Mouse (Mus musculus) MEL (cell line): ENCODE measurements at regions not wholly inside any gene's neighbourhood (a gene's known extent, or its start where the extent isn't known, plus 50 kb on each side); places are given as distances from the start of the nearest gene placed in this dataset.
"Not testable (repeated sequence)": the region's sequence is repeated elsewhere in the genome, so short reads cannot be mapped to it uniquely, and the experiment has no call there.

ENCODE experiments used
- DNase-seq: peaks from one replicate; pipeline ENCODE4 v3.0.0; 2011; ENCODE audit warnings: low read depth, low spot score
- H3K27ac ChIP-seq: 2 replicates; pipeline ENCODE4 v1.5.1; 2012; ENCODE audit warnings: low read depth, mild to moderate bottlenecking, control low read depth, low read length, moderate library complexity; ENCODE audit not compliant: control insufficient read depth
- H3K27me3 ChIP-seq, 2 experiments: fragments of 150-350 bp in 1 of 2; sonication (generic) in 1 of 2; 2 replicates each; pipeline ENCODE4 v1.6.1; 2012; ENCODE audit warnings: low read length in 2 of 2, mild to moderate bottlenecking in 2 of 2, improper control_type of control experiment in 1 of 2, moderate library complexity in 1 of 2; ENCODE audit not compliant: insufficient read depth in 2 of 2, control insufficient read depth in 1 of 2
- H3K36me3 ChIP-seq, 2 experiments: 2 replicates each; pipeline ENCODE4 v1.6.1; 2012 to 2014; ENCODE audit warnings: low read length in 2 of 2, improper control_type of control experiment in 1 of 2, inconsistent platforms in 1 of 2, mild to moderate bottlenecking in 1 of 2; ENCODE audit not compliant: insufficient read depth in 2 of 2, control insufficient read depth in 1 of 2
- H3K4me1 ChIP-seq, 2 experiments: fragments of 150-350 bp in 1 of 2; sonication (generic) in 1 of 2; 2 replicates each; pipeline ENCODE4 v1.6.1; 2012; ENCODE audit warnings: low read length in 2 of 2, improper control_type of control experiment in 1 of 2, mild to moderate bottlenecking in 1 of 2; ENCODE audit not compliant: insufficient read depth in 2 of 2, control insufficient read depth in 1 of 2
- H3K4me3 ChIP-seq, 2 experiments: fragments of 150-350 bp in 1 of 2; sonication (generic) in 1 of 2; 2 replicates each; pipeline ENCODE4 v1.5.1; 2012; ENCODE audit warnings: low read depth in 2 of 2, low read length in 2 of 2, mild to moderate bottlenecking in 2 of 2, moderate library complexity in 2 of 2, control low read depth in 1 of 2, improper control_type of control experiment in 1 of 2; ENCODE audit not compliant: control insufficient read depth in 1 of 2, insufficient read depth in 1 of 2
- H3K79me2 ChIP-seq: 2 replicates; pipeline ENCODE4 v1.6.1; 2012; ENCODE audit warnings: mild to moderate bottlenecking, low read length, moderate library complexity; ENCODE audit not compliant: control insufficient read depth, poor library complexity, insufficient read depth
- H3K9ac ChIP-seq: 2 replicates; pipeline ENCODE4 v1.6.1; 2012; ENCODE audit warnings: low read depth, mild to moderate bottlenecking, control low read depth, low read length, moderate library complexity; ENCODE audit not compliant: control insufficient read depth, poor library complexity, severe bottlenecking
- H3K9me3 ChIP-seq: fragments of 150-350 bp; sonication (generic); replicated peaks from 2 replicates; pipeline ENCODE4 v1.6.1; 2012; ENCODE audit warnings: mild to moderate bottlenecking, low read length, improper control_type of control experiment, moderate library complexity; ENCODE audit not compliant: insufficient read depth
- CHD2 ChIP-seq: IDR thresholded peaks from 2 replicates; pipeline ENCODE4 v1.6.1; 2011; ENCODE audit warnings: low read length, improper control_type of control experiment
- GATA1 ChIP-seq: IDR thresholded peaks from 2 replicates; pipeline ENCODE4 v1.6.1; 2011; ENCODE audit warnings: low read depth, low read length, improper control_type of control experiment
- HCFC1 ChIP-seq: IDR thresholded peaks from 2 replicates; pipeline ENCODE4 v1.6.1; 2012; ENCODE audit warnings: low read depth, mild to moderate bottlenecking, inconsistent platforms, low read length, improper control_type of control experiment, moderate library complexity
- MAZ ChIP-seq: IDR thresholded peaks from 2 replicates; pipeline ENCODE4 v1.6.1; 2012; ENCODE audit warnings: low read depth, mild to moderate bottlenecking, inconsistent platforms, low read length, improper control_type of control experiment
- MXI1 ChIP-seq: IDR thresholded peaks from 2 replicates; pipeline ENCODE4 v1.6.1; 2011; ENCODE audit warnings: mild to moderate bottlenecking, low read depth, low read length, improper control_type of control experiment
- MYB ChIP-seq: IDR thresholded peaks from 2 replicates; pipeline ENCODE4 v1.6.1; 2011; ENCODE audit warnings: mild to moderate bottlenecking, low read depth, low read length, improper control_type of control experiment
- POLR2AphosphoS5 ChIP-seq: IDR thresholded peaks from 2 replicates; pipeline ENCODE4 v1.6.1; 2012; ENCODE audit warnings: low read depth, borderline replicate concordance, mild to moderate bottlenecking, inconsistent platforms, low read length, moderate library complexity, mixed read lengths
- SMC3 ChIP-seq: IDR thresholded peaks from 2 replicates; pipeline ENCODE4 v1.6.1; 2011; ENCODE audit warnings: low read depth, low read length, improper control_type of control experiment
- TCF12 ChIP-seq: IDR thresholded peaks from 2 replicates; pipeline ENCODE4 v1.6.1; 2014; ENCODE audit warnings: low read depth, mild to moderate bottlenecking, inconsistent platforms, low read length, improper control_type of control experiment, moderate library complexity
- UBTF ChIP-seq: IDR thresholded peaks from 2 replicates; pipeline ENCODE4 v1.6.1; 2012; ENCODE audit warnings: low read depth, mild to moderate bottlenecking, inconsistent platforms, low read length, improper control_type of control experiment, moderate library complexity, borderline replicate concordance; ENCODE audit not compliant: insufficient read depth
- USF1 ChIP-seq: IDR thresholded peaks from 2 replicates; pipeline ENCODE4 v1.6.1; 2014; ENCODE audit warnings: low read depth, mild to moderate bottlenecking, inconsistent platforms, low read length, improper control_type of control experiment, moderate library complexity
- ZNF384 ChIP-seq: IDR thresholded peaks from 2 replicates; pipeline ENCODE4 v1.6.1; 2012; ENCODE audit warnings: low read depth, mild to moderate bottlenecking, inconsistent platforms, low read length, improper control_type of control experiment

DNA sequence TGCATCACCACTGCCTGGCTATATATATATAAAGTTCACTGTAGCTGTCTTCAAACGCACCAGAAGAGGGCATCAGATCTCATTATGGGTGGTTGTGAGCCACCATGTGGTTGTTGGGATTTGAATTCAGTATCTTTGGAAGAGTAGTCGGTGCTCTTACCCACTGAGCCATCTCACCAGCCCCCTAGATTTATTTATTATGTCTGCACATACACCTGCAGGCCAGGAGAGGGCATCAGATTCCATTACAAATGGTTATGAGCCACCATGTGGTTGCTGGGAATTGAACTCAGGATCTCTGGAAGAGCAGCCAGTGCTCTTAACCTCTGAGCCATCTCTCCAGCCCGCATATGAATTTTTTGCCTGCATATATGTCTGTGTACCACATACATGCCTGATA, 120.4 kb upstream of the Haao start:
- H3K79me2 ChIP-seq, H3K9me3 ChIP-seq, H3K36me3 ChIP-seq, H3K27me3 ChIP-seq, H3K9ac ChIP-seq, H3K27ac ChIP-seq, H3K4me3 ChIP-seq, H3K4me1 ChIP-seq: not testable (repeated sequence)
- 0 out of 2 replicates have a peak, but pooled peaks have one; percentile 4 for TF ChIP-seq SMC3
- peak; percentile 51 for TF ChIP-seq ZNF384
- DNase-seq = peak; percentile 41

DNA sequence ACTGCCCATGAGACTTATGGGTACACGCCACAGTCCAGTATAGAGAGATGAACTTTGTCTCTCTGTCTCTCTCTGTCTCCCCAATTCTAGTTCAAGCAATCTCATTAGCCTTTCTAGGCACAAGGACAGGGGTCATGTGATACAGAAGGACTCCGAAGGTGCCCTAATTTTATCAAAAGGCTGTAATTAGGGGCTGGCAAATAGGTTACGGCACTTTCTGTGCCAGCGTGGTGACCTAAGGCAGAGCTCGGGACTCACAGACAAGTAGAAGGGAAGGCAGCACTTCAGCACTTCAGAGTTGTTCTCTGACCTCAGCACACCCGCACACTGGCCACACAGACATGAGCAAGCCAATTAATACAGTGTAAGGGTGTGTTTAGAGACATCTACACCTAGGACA, 119.2 kb upstream of the Haao start:
- Histone ChIP-seq H3K36me3 (peaks cover 0 to 11% of the 10 kb centered on the region in 2 experiments; a peak in 2 of 4 replicates), H3K27ac (no peak overlapping the region), H3K4me3 (no peak overlapping the region), H3K79me2 (no peaks in the 10 kb centered on the region), H3K27me3 (no peaks in the 10 kb centered on the region)
- TF ChIP-seq POLR2AphosphoS5 (no peak), TCF12 (no peak), ZNF384 (no peak), USF1 (no peak), GATA1 (no peak), MYB (no peak)
- TF ChIP-seq, all 39 proteins: peak for 0
- DNase-seq = no peak
- Histone ChIP-seq H3K4me1 (peaks cover 13 to 16% of the 10 kb centered on the region in 2 experiments), H3K9ac (no peak overlapping the region), H3K9me3 (no peaks in the 10 kb centered on the region)

DNA sequence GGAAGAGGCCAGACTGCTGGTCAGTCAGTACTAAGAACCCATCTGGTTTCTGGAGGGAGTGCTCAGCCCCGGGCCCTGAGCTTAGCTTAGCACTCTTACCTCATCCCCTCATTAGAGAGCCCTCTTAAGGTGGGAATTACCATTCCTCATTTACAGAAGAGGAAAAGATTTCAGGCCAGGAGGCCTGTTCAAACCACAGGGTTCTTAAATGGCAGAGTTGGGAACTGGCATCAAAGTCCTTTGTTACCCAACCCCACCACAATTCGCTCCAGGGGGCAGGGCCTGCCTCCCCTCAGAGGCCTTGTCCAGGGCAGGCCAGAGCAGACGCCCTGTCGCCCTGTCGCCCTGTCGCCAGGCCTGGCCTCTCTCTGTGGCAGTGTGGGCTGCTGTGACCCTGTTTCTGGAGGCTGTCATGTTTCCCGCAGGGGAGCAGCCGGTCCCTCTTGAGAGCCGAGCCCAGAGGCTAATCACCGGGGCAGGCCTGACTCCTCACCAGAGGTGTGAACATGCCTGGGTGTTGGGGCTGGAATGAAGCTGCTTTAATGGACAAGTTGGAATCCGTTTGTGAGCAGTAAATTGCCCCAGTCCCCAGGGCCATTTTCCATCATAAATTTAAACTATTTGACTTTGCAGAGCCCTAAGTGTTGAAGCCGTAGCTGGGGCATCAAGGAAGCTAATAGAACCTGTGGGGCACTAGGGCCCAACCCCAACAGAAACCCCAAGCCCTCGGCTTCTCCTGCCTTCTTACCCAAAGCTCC, 116.9 kb upstream of the Haao start:
- Histone ChIP-seq H3K4me1 (peaks cover 25 to 38% of the 10 kb centered on the region in 2 experiments), H3K27ac (no peak overlapping the region), H3K36me3 (peaks cover 0 to 25% of the 10 kb centered on the region in 2 experiments; a peak in 2 of 4 replicates)

More for the DNA sequence above, 116.9 kb upstream of the Haao start:
- Histone ChIP-seq H3K9me3 (no peaks in the 10 kb centered on the region), H3K4me3 (no peak overlapping the region), H3K9ac (no peak overlapping the region), H3K79me2 (no peaks in the 10 kb centered on the region), H3K27me3 (no peaks in the 10 kb centered on the region)
- TF ChIP-seq MXI1 (no peak), HCFC1 (no peak), CHD2 (no peak), UBTF (no peak), MAZ (no peak)
- no peak for DNase-seq
